Mouse (Mus musculus): Measurements from ENCODE around the gene Dnm3.

DNA sequence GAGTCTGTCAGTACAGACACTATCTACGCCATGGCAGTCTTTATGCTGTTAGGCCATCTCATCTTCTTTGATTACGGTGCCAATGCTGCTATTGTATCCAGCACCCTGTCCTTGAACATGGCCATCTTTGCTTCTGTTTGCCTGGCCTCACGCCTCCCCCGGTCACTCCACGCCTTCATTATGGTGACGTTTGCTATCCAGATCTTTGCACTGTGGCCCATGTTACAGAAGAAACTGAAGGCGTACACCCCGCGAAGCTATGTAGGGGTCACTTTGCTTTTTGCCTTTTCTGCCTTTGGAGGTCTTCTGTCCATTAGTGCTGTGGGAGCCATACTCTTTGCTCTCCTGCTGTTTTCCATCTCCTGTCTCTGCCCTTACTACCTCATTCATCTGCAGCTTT, 507.0 kb downstream of the Dnm3 start:
- TF ChIP-seq CTCF (IDR thresholded peaks at IDR 0.05; ENCODE audit: extremely low read depth, insufficient read depth, low read length) (no peak), POLR2A (IDR thresholded peaks at IDR 0.05; ENCODE audit: extremely low read depth, insufficient read depth, low read length) (no peak)
